Mouse (Mus musculus): ENCODE data around the gene Nfatc3.

Nfatc3 gene

DNA sequence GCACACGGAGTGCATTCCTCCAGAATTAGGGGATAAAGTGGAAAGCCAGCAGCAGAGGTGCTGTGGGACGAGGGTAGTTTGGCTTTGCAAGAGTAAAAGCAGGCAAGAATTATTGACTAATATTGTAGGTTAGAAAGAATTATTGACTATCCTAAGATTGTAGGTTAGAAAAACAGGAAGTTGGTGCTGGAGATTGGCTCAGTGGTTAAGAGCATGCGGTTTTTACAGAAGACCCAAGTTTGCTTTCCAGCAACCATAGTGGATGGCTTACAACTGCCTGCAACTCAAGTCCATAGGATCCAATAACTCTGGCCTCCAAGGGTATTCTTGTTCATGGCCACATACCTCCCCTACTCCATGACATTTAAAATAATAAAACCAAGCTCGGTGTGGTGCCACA is 87.4 kb downstream of the Nfatc3 start:
- DNase-seq (ENCODE audit: low spot score): no peak

DNA sequence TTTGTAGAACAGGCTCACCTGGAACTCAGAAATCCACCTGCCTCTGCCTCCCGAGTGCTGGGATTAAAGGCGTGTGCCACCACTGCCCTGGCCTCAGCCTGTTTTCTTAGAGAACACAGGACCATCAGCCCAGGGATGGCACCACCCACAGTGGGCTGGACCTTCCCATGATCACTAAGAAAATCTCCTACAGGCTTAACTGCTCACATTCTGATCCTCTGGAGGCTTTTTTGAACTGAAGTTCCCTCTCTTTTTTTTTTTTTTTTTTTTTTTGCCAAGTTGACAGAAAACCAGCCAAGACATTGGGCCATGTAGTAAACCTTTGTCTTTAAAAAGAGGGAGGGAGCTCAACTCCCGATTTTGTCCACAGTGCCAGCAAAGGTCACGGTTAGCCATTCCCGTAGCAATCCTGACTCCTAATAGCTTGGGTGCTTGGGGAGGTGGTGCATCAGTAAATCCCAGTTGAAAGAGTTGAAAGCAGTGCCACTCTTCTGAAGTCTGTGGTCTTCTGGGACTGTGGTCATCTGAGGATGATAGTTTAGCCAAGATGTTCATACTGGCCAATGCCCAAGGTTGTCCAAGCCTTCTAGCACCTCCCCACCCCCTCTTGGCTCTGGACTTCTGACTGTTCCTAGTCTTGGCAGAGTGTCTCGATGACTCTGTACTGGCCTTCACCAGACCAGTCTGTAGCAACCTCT is 89.4 kb downstream of the Nfatc3 start:
- no peak for DNase-seq (ENCODE audit: low spot score)

DNA sequence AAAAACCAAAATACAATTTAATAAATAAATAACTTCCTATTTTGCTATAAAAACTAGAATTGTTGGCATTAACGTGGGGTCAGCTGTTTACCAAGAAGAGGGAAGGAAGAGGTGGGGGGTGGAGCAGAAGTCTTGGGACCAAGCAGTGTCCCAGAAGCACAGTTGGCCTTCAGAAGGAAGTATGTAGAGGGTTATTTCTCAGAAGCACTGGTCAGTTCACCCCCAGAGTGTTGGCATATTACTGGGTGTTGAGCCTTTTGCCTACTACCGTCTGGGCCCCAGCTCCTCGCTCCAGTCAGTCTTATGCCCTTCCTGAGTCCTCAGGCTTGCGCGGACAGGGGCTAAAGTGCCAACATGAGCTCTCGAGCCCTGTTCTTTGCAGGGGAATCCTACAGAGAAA is 90.4 kb downstream of the Nfatc3 start:
- DNase-seq (ENCODE audit: low spot score): no peak

- peak; percentile 93 for DNase-seq (ENCODE audit: low spot score)
Observed at GRCm38 (mm10) chr8:106149801-106150652, 91.4 kb downstream of the Nfatc3 start, which contains the start of gene Pla2g15. Gene Pla2g15, plus strand, starts transcription at chr8:106150399.

DNA sequence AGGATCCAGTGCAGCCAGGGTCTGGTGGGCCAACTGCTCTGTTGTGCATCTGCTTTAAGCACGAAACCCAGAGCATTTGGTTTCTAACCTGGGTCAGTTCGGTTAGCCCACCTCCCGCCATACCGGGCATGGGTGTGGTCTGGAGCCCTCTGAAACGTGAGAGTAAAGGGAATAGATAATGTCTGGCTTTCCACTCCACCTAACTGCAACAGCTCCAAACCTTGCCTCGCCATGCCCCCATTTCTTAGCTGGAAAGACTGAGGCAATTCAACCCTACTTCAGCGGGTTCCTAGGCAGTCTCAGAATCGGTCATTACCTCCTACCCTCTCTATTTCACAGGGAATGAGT is 92.0 kb downstream of the Nfatc3 start:
- no peak for DNase-seq (ENCODE audit: low spot score)

GRCm38 (mm10) chr8:106151041-106151440 is 92.4 kb downstream of the Nfatc3 start:
- no peak for DNase-seq (ENCODE audit: low spot score)

GRCm38 (mm10) chr8:106152876-106153275 is 94.2 kb downstream of the Nfatc3 start:
- DNase-seq (ENCODE audit: low spot score): no peak

DNA sequence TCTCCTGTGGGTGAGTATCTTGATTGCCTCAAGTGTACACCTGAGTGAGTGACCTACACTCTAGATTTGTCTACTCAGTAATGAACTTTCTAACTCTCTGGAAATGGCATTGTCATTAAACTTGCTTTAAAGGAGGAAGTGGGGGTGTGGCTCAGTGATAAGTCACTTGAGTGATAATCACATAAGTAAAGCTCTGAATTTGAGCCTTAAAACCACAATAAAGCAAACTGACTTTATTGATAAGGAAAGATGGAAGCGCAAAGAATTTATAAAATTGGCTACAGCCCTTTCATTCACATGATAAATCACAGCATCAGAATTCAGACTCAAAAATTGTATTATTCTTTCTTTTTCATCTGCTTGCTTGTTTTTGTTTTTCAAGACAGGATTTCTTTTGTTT is 98.8 kb downstream of the Nfatc3 start:
- DNase-seq (ENCODE audit: low spot score): no peak

GRCm38 (mm10) chr8:106158381-106158780 is 99.7 kb downstream of the Nfatc3 start:
- DNase-seq (ENCODE audit: low spot score): no peak

GRCm38 (mm10) chr8:106159876-106160275 is 101.2 kb downstream of the Nfatc3 start:
- DNase-seq (ENCODE audit: low spot score): no peak

GRCm38 (mm10) chr8:106163251-106163650 is 104.6 kb downstream of the Nfatc3 start:
- no peak for DNase-seq (ENCODE audit: low spot score)

- DNase-seq (ENCODE audit: low spot score): peak; percentile 81
Observed at GRCm38 (mm10) chr8:106165460-106165859, 106.8 kb downstream of the Nfatc3 start.

DNA sequence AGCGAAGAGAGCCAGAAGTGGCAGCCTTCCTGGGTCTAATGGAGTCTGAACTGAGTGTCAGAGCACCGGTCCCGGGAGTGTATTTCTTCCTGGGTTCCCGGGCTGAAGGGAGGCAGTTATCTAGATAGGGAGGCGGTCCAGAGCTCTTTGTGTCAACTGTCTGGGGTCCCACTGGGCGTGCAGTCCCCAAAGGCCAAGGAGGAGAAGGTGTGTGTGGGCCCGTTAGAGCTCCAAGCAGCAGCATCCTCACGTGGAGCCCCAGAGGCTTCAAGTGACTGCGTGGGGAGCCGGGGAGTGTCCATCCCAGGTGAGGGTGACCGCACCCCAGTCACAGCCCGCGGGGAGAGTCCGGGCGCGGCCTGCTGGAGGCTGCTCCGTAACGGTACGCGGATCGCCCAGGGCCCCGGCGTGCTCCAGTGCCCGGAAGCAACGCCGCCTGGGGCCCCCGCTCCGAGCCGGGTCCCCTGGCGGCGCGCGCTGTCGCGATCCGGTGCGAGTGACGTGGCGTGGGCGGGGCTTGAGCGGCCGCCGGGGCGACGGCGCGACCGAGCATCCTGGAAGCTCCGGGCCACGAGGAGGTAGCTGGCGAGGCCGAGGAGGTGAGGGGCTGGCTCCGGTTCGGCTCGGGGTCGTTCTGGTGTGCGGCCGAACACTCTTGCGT is 109.8 kb downstream of the Nfatc3 start, which contains the start of gene Slc7a6:
Slc7a6 (plus strand) TSS at position 502 of the 661 bp plus-strand sequence.
- peak; percentile 89 for DNase-seq (ENCODE audit: low spot score)

DNA sequence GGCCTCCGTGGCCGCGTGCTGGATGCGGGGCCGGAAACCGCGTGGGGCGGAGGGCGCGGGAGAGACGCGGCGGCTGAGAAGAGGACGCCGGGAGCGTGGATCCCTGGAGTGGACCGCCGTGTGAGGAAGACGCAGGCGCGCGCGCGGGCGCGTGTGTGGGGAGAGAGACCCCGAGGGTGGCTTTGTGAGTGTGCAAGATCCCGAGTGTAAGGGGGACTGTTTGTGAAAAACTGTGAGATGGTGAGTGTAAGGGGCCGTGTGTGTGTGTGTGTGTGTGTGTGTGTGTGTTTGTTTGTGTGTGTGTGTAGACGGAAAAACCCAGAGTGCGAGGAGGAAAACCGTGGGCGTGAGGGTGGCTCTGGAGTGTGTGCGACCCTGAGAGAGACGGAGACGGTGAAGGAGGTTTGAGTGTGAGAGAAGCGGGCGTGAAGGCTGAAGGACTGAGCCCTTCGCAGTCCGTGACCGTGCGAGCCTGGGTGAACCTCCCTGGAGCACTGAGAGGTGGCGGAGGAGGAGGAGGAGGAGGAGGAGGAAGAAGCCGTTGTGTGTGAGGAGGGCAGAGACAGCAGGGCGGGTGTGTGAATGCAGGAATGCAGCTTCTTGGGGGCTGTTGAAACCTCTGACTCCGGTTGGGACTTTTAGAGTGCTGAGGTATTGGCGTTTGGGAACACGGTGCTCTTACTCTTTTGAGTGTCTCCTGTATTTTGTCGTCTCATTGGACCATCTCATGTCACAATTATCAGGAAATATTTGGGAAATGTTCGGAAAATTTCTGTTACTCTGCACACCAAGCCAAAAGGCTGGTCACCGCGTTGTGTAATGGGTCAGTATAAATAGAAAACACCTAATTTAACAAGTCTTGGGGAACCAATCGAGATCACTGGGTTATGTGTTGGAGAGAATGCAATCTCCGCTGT is 110.6 kb downstream of the Nfatc3 start:
- peak; percentile 54 for DNase-seq (ENCODE audit: low spot score)

DNA sequence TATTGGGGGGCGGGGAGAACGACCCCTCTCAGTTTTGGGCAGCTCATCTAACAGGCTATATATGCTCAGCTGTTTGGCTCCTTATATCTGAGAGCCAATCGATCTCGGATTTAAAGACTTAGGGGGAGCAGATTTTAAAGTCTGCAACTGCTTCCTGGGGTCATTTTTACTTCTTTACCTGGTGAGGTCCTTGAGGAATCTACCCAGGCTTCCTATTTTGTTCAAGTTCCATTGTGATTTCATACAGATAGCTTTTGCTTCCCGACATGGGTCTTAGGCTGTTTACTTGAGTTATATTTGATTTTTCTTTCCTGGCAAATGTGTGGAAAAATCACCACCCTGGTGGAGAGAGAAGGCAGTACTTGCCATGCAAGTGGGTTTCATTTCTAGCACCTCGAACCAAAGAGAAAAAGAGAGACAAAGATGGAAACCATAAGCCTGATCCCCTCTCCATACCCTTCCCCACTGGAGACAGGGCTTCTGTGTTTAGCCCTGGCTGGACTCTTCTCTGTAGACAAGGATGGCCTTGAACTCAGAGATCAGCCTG is 111.4 kb downstream of the Nfatc3 start:
- DNase-seq (ENCODE audit: low spot score): peak; percentile 41

DNA sequence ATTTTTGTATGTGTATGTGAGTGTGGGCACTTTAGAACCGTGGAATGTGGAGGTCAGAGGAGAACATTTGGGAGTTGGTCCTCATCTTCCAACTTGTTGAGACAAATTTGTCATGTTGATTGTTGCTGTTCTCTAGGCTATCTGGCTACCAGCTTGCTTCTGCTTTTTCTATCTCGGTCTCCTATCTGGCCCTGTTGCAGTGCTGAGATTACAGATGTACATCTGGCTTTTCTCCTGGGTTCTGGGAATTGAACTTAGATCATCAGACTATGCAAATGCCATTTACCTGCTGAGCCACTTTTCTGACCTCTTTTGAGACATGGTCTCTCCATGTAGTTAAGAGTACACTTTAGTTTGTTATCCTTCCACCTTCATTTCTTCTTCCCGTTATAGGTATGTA is 114.9 kb downstream of the Nfatc3 start:
- DNase-seq (ENCODE audit: low spot score): peak; percentile 25

DNA sequence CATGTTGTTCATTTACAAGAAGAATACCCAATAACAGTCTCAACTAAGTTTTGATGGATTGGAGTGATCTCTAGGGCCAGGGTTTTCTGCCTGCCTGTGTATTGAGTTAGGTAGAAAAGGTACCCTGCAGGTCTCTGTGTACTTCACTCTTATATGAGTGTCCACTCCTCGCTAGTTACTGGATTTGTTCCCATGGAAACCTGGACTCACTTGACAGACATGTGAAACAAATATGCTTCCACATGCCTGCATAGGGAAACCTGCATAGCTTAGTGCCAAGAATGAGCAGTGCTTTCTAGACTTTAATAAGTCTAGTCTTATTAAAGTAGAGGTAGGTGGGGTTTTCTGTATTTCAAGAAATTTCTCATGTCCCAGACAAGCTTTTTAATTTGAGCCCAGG is 118.3 kb downstream of the Nfatc3 start:
- no peak for DNase-seq (ENCODE audit: low spot score)

GRCm38 (mm10) chr8:106177594-106177993 is 119.0 kb downstream of the Nfatc3 start:
- no peak for DNase-seq (ENCODE audit: low spot score)

- DNase-seq (ENCODE audit: low spot score): no peak
Observed at GRCm38 (mm10) chr8:106178428-106178827, 119.8 kb downstream of the Nfatc3 start.

All from MN1 (cell line).